Mouse (Mus musculus) large intestine, adult 2 months (tissue): ENCODE measurements around the gene Tdrd9. TPM values are rescaled to one million over a fixed set of nuclear protein-coding genes. Genes with fewer than 3 reads are reported as not detected.
"Not testable (repeated sequence)": the region's sequence is repeated elsewhere in the genome, so short reads cannot be mapped to it uniquely, and the experiment has no call there.

Experiments
- DNase-seq: peaks from one replicate; pipeline ENCODE4 v3.0.0-alpha.2; 2012; ENCODE audit warnings: low read depth, low spot score
- WGBS: fragments of 180-500 bp; shearing (Covaris S2); methylation state at CpG from one replicate; pipeline ENCODE4 v1.1.7; 2018; 5-methylcytosine and 5-hydroxymethylcytosine counted together
- polyA plus RNA-seq: library from polyadenylated mRNA; depleted of rRNA; stranded (reverse); fragments of >200 nt; gene quantifications from 2 replicates; pipeline ENCODE4 v1.2.3, GENCODE M21; 2012; rRNA removed

Tdrd9 gene
- polyA plus RNA-seq = 0.05 and 0.16 TPM in 2 replicates

GRCm38 (mm10) chr12:111971231-111971686 lies at the start of gene Tdrd9:
Tdrd9 (plus strand) TSS chr12:111971559.
- 76% methylated on average over 18 of the region's 18 CpGs for WGBS
- DNase-seq = no peak

- no peak for DNase-seq
- 92% methylated on average over 6 of the region's 6 CpGs for WGBS
Measured at GRCm38 (mm10) chr12:111923117-111923516, 48.2 kb upstream of the Tdrd9 start.

GRCm38 (mm10) chr12:111927338-111927737 lies 44.0 kb upstream of the Tdrd9 start:
- no peak for DNase-seq
- 58% methylated on average over 1 of the region's 1 CpGs for WGBS

- DNase-seq = no peak
- 86% methylated on average over 18 of the region's 18 CpGs for WGBS
Measured at GRCm38 (mm10) chr12:111928411-111928966, 42.9 kb upstream of the Tdrd9 start.

GRCm38 (mm10) chr12:111931411-111932025 lies 39.8 kb upstream of the Tdrd9 start:
- 94% methylated on average over 9 of the region's 9 CpGs for WGBS

GRCm38 (mm10) chr12:111932513-111932912 lies 38.8 kb upstream of the Tdrd9 start:
- DNase-seq = no peak
- WGBS = 37% methylated on average over 3 of the region's 3 CpGs

More at GRCm38 (mm10) chr12:111931411-111932025, 39.8 kb upstream of the Tdrd9 start:
- no peak for DNase-seq

- DNase-seq = no peak
- 18% methylated on average over 11 of the region's 11 CpGs for WGBS
Measured at GRCm38 (mm10) chr12:111933032-111933704, 38.2 kb upstream of the Tdrd9 start.

GRCm38 (mm10) chr12:111933971-111934370 lies 37.4 kb upstream of the Tdrd9 start:
- WGBS = 24% methylated on average over 2 of the region's 2 CpGs
- no peak for DNase-seq

GRCm38 (mm10) chr12:111936706-111937550 lies 34.4 kb upstream of the Tdrd9 start:
- WGBS = 23% methylated on average over 24 of the region's 24 CpGs
- no peak for DNase-seq

- 17% methylated on average over 1 of the region's 1 CpGs for WGBS
- no peak for DNase-seq
Measured at GRCm38 (mm10) chr12:111938623-111939177, 32.7 kb upstream of the Tdrd9 start.

GRCm38 (mm10) chr12:111943421-111944064 lies 27.8 kb upstream of the Tdrd9 start:
- WGBS = 40% methylated on average over 10 of the region's 10 CpGs
- no peak for DNase-seq

- not testable (repeated sequence) for DNase-seq
- 20% methylated on average over 17 of the region's 20 CpGs for WGBS
Measured at GRCm38 (mm10) chr12:111944065-111944987, 27.0 kb upstream of the Tdrd9 start.

- 54% methylated on average over 8 of the region's 8 CpGs for WGBS
- DNase-seq = no peak
Measured at GRCm38 (mm10) chr12:111945115-111945514, 26.2 kb upstream of the Tdrd9 start.

- 42% methylated on average over 8 of the region's 15 CpGs for WGBS
- DNase-seq = not testable (repeated sequence)
Measured at GRCm38 (mm10) chr12:111945765-111946655, 25.3 kb upstream of the Tdrd9 start.

- no peak for DNase-seq
- whole genome bisulfite sequencing = 23% methylated on average over 2 of the region's 2 CpGs
Measured at GRCm38 (mm10) chr12:111946716-111947115, 24.6 kb upstream of the Tdrd9 start.

GRCm38 (mm10) chr12:111950486-111950885 lies 20.9 kb upstream of the Tdrd9 start:
- no peak for DNase-seq
- 24% methylated on average over 5 of the region's 5 CpGs for WGBS

- WGBS = 14% methylated on average over 5 of the region's 5 CpGs
- DNase-seq = no peak
Measured at GRCm38 (mm10) chr12:111951701-111952100, 19.7 kb upstream of the Tdrd9 start.
